Mouse (Mus musculus): ENCODE data around the gene Olfr624. TPM values are rescaled to one million over a fixed set of nuclear protein-coding genes. Genes with fewer than 3 reads are reported as not detected.
A peak's percentile ranks its signal among the peaks of the same experiment; 100 is the strongest.
"Not testable (repeated sequence)": the region's sequence is repeated elsewhere in the genome, so short reads cannot be mapped to it uniquely, and the experiment has no call there.

Olfr624 gene
- under 0.01 TPM in 1 of 2 replicates, not detected in the other for total RNA-seq (2017)

- no peak for ATAC-seq (replicated peaks; ENCODE audit: low read depth, poor library complexity, severe bottlenecking)
Measured at GRCm38 (mm10) chr7:103671091-103671490, at the start of gene Olfr624. TSS of gene Olfr624 (minus strand) at chr7:103671191.

- not testable (repeated sequence) for ATAC-seq (replicated peaks; ENCODE audit: low read depth, poor library complexity, severe bottlenecking)
Measured at GRCm38 (mm10) chr7:103716398-103716797, 45.4 kb upstream of the Olfr624 start.

GRCm38 (mm10) chr7:103714371-103714770 lies 43.4 kb upstream of the Olfr624 start, which contains the start of gene Olfr243:
TSS of gene Olfr243 (plus strand) at chr7:103714671.
- no peak for ATAC-seq (replicated peaks; ENCODE audit: low read depth, poor library complexity, severe bottlenecking)

GRCm38 (mm10) chr7:103712024-103712423 lies 41.0 kb upstream of the Olfr624 start:
- ATAC-seq (replicated peaks; ENCODE audit: low read depth, poor library complexity, severe bottlenecking): peak; percentile 78

- no peak for ATAC-seq (replicated peaks; ENCODE audit: low read depth, poor library complexity, severe bottlenecking)
Measured at GRCm38 (mm10) chr7:103699469-103699868, 28.5 kb upstream of the Olfr624 start.

- no peak for ATAC-seq (replicated peaks; ENCODE audit: low read depth, poor library complexity, severe bottlenecking)
Measured at GRCm38 (mm10) chr7:103682420-103682819, 11.4 kb upstream of the Olfr624 start, which contains the start of gene Olfr625-ps1. TSS of gene Olfr625-ps1 (plus strand) at chr7:103682720.

GRCm38 (mm10) chr7:103663598-103663997 lies 7.4 kb downstream of the Olfr624 start, which contains the start of gene Olfr623:
TSS of gene Olfr623 (minus strand) at chr7:103663698.
- no peak for ATAC-seq (replicated peaks; ENCODE audit: low read depth, poor library complexity, severe bottlenecking)

- ATAC-seq (replicated peaks; ENCODE audit: low read depth, poor library complexity, severe bottlenecking): no peak
Measured at GRCm38 (mm10) chr7:103644070-103644469, 26.9 kb downstream of the Olfr624 start.

- ATAC-seq (replicated peaks; ENCODE audit: low read depth, poor library complexity, severe bottlenecking): no peak
Measured at GRCm38 (mm10) chr7:103642602-103643001, 28.4 kb downstream of the Olfr624 start, which contains the start of gene Olfr622. TSS of gene Olfr622 (minus strand) at chr7:103642702.

- ATAC-seq (replicated peaks; ENCODE audit: low read depth, poor library complexity, severe bottlenecking): no peak
Measured at GRCm38 (mm10) chr7:103636795-103637194, 34.2 kb downstream of the Olfr624 start.

Other genes with a start within 250 kb of the Olfr624 start
- not detected in 2 replicates for gene Olfr605, start 225.8 kb downstream of the Olfr624 start, total RNA-seq (2017)
- not detected in 2 replicates for gene Olfr606, start 222.1 kb downstream of the Olfr624 start, total RNA-seq (2017)
- gene Olfr607, start 207.0 kb downstream of the Olfr624 start, total RNA-seq (2017): not detected in 2 replicates
- not detected in 2 replicates for gene Olfr608, start 201.3 kb downstream of the Olfr624 start, total RNA-seq (2017)
- not detected in 2 replicates for gene Olfr609, start 173.1 kb downstream of the Olfr624 start, total RNA-seq (2017)
- gene Olfr610, start 159.1 kb downstream of the Olfr624 start, total RNA-seq (2017): not detected in 2 replicates
- not detected in 2 replicates for gene Olfr611, start 150.3 kb downstream of the Olfr624 start, total RNA-seq (2017)
- not detected in 2 replicates for gene Olfr612, start 128.5 kb downstream of the Olfr624 start, total RNA-seq (2017)
- not detected in 2 replicates for gene Olfr613, start 123.1 kb downstream of the Olfr624 start, total RNA-seq (2017)
- not detected in 2 replicates for gene Olfr615, start 115.1 kb downstream of the Olfr624 start, total RNA-seq (2017)
- not detected in 2 replicates for gene Olfr616, start 102.0 kb downstream of the Olfr624 start, total RNA-seq (2017)
- gene Olfr617, start 98.1 kb downstream of the Olfr624 start, total RNA-seq (2017): not detected in 2 replicates
- gene Olfr618, start 81.1 kb downstream of the Olfr624 start, total RNA-seq (2017): not detected in 2 replicates
- not detected in 2 replicates for gene Olfr619, start 70.6 kb downstream of the Olfr624 start, total RNA-seq (2017)
- not detected in 2 replicates for gene Olfr620, start 58.7 kb downstream of the Olfr624 start, total RNA-seq (2017)
- gene Olfr622, start 28.5 kb downstream of the Olfr624 start, total RNA-seq (2017): not detected in 2 replicates
- not detected in 2 replicates for gene Olfr623, start 7.5 kb downstream of the Olfr624 start, total RNA-seq (2017)
- not detected in 2 replicates for gene Olfr625-ps1, start 11.5 kb upstream of the Olfr624 start, total RNA-seq (2017)
- not detected in 2 replicates for gene Olfr243, start 43.5 kb upstream of the Olfr624 start, total RNA-seq (2017)
- gene Olfr628, start 59.2 kb upstream of the Olfr624 start, total RNA-seq (2017): not detected in 2 replicates
- gene Olfr629, start 73.8 kb upstream of the Olfr624 start, total RNA-seq (2017): not detected in 2 replicates
- not detected in 2 replicates for gene Olfr630, start 86.1 kb upstream of the Olfr624 start, total RNA-seq (2017)
- not detected in 2 replicates for gene Olfr69, start 100.4 kb upstream of the Olfr624 start, total RNA-seq (2017)
- not detected in 2 replicates for gene Olfr68, start 108.5 kb upstream of the Olfr624 start, total RNA-seq (2017)
- gene Olfr67, start 120.6 kb upstream of the Olfr624 start, total RNA-seq (2017): not detected in 2 replicates
- 13.0 and 18.6 TPM in 2 replicates for gene Hbb-bt, start 142.8 kb upstream of the Olfr624 start, total RNA-seq (2017)
- 16.6 and 33.2 TPM in 2 replicates for gene Hbb-bs, start 156.9 kb upstream of the Olfr624 start, total RNA-seq (2017)
- not detected in 2 replicates for gene Hbb-bh2, start 169.3 kb upstream of the Olfr624 start, total RNA-seq (2017)
- not detected in 2 replicates for gene Hbb-bh1, start 172.0 kb upstream of the Olfr624 start, total RNA-seq (2017)
- gene Hbb-y, start 182.0 kb upstream of the Olfr624 start, total RNA-seq (2017): 2.9 TPM in 1 of 2 replicates, not detected in the other
- not detected in 2 replicates for gene Olfr66, start 215.1 kb upstream of the Olfr624 start, total RNA-seq (2017)
- gene Olfr64, start 223.3 kb upstream of the Olfr624 start, total RNA-seq (2017): not detected in 2 replicates
- not detected in 2 replicates for gene Olfr65, start 232.3 kb upstream of the Olfr624 start, total RNA-seq (2017)

Measured in common myeloid progenitor, adult 5-6 weeks (primary cell).